Mouse (Mus musculus) adrenal gland, adult (tissue): ENCODE measurements around the gene Ankrd27.
A peak's percentile ranks its signal among the peaks of the same experiment; 100 is the strongest.

ENCODE experiments used
- DNase-seq, 2 experiments: peaks; one replicate each; pipeline ENCODE4 v3.0.0; 2022 to 2023; ENCODE audit warnings: low spot score in 1 of 2; ENCODE audit not compliant: inconsistent age in 2 of 2

Ankrd27 gene

DNA sequence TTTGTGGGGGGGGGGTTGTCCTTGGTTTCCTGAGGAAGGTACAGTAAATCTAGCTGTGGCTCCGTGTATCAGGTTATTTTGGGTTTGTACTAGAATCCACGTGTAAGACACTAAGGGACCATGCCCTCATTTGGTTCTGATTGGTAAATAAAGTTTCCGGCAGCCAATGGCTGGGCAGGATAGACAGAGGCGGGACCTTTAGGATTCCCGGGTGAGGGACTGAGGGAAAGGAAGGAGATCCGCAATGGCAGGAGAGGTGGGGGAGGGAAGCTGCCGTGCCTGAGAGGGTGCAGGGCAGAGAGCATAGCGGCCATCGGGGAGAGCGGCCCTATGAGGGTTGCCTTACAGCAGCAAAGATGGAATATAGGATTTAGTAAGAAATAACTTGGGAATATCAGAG, 101.2 kb downstream of the Ankrd27 start:
- DNase-seq, result peak; percentile 44 to 70

DNA sequence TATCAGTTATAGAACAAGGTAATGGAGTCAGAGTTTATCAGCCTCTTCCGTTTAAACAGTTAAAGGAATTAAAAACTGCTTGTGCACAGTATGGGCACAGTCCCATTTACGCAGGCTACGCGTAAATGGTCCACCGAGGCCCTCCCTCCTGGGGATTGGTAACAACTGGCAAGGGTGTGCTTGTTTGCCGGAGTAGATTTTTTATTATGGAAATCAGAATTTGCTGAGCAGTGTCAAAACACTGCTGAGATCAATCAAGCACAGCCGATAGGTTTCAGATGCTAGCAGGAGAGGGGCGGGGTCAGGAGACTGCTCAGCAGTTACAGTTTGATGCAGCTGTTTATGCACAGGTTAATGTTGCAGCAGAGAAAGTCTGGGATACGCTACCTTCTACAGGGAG, 102.2 kb downstream of the Ankrd27 start:
- DNase-seq, result no peak
